Mouse (Mus musculus): Measurements from ENCODE around the gene Cnn2.

Gene Cnn2

GRCm38 (mm10) chr10:79987771-79988505 lies 446 bp upstream of the Cnn2 start:
- in situ Hi-C loops (cut with MboI; ENCODE audit: low sequenced_read_pairs): loop anchor here (10.0 kb wide), 1 partner anchor 157 kb away; the partner anchor contains the start of genes Cbarp and Midn

GRCm38 (mm10) chr10:79989272-79989786 lies 945 bp downstream of the Cnn2 start:
- in situ Hi-C loops (cut with MboI; ENCODE audit: low sequenced_read_pairs): loop anchor here (10.0 kb wide), 1 partner anchor 155 kb away; the partner anchor contains the start of genes Cbarp and Midn

- in situ Hi-C loops (cut with MboI; ENCODE audit: low sequenced_read_pairs): loop anchor here (10.0 kb wide), 1 partner anchor 155 kb away; the partner anchor contains the start of genes Cbarp and Midn
Observed at GRCm38 (mm10) chr10:79989870-79990269, 1.5 kb downstream of the Cnn2 start.

GRCm38 (mm10) chr10:79991099-79991498 lies 2.7 kb downstream of the Cnn2 start:
- in situ Hi-C loops (cut with MboI; ENCODE audit: low sequenced_read_pairs): no loop called here

- in situ Hi-C loops (cut with MboI; ENCODE audit: low sequenced_read_pairs): no loop called here
Observed at GRCm38 (mm10) chr10:79991548-79991947, 3.2 kb downstream of the Cnn2 start.

GRCm38 (mm10) chr10:79994397-79995115 lies 6.2 kb downstream of the Cnn2 start:
- in situ Hi-C loops (cut with MboI; ENCODE audit: low sequenced_read_pairs): no loop called here

- in situ Hi-C loops (cut with MboI; ENCODE audit: low sequenced_read_pairs): no loop called here
Observed at GRCm38 (mm10) chr10:79995636-79996035, 7.3 kb downstream of the Cnn2 start.

- in situ Hi-C loops (cut with MboI; ENCODE audit: low sequenced_read_pairs): no loop called here
Observed at GRCm38 (mm10) chr10:79996272-79997033, 8.1 kb downstream of the Cnn2 start, which contains the start of gene Abca7. Gene Abca7 (plus strand): TSS chr10:79996494.

GRCm38 (mm10) chr10:79997034-79997760 lies 8.8 kb downstream of the Cnn2 start:
- in situ Hi-C loops (cut with MboI; ENCODE audit: low sequenced_read_pairs): no loop called here

- in situ Hi-C loops (cut with MboI; ENCODE audit: low sequenced_read_pairs): no loop called here
Observed at GRCm38 (mm10) chr10:79997819-79998218, 9.4 kb downstream of the Cnn2 start.

GRCm38 (mm10) chr10:80001945-80002344 lies 13.6 kb downstream of the Cnn2 start:
- in situ Hi-C loops (cut with MboI; ENCODE audit: low sequenced_read_pairs): no loop called here

- in situ Hi-C loops (cut with MboI; ENCODE audit: low sequenced_read_pairs): no loop called here
Observed at GRCm38 (mm10) chr10:80002829-80003228, 14.4 kb downstream of the Cnn2 start.

- in situ Hi-C loops (cut with MboI; ENCODE audit: low sequenced_read_pairs): no loop called here
Observed at GRCm38 (mm10) chr10:80003374-80004232, 15.2 kb downstream of the Cnn2 start.

- in situ Hi-C loops (cut with MboI; ENCODE audit: low sequenced_read_pairs): no loop called here
Observed at GRCm38 (mm10) chr10:80004233-80004705, 15.9 kb downstream of the Cnn2 start.

GRCm38 (mm10) chr10:80011740-80012139 lies 23.4 kb downstream of the Cnn2 start:
- in situ Hi-C loops (cut with MboI; ENCODE audit: low sequenced_read_pairs): no loop called here

GRCm38 (mm10) chr10:80013609-80014008 lies 25.2 kb downstream of the Cnn2 start:
- in situ Hi-C loops (cut with MboI; ENCODE audit: low sequenced_read_pairs): no loop called here

- in situ Hi-C loops (cut with MboI; ENCODE audit: low sequenced_read_pairs): no loop called here
Observed at GRCm38 (mm10) chr10:80014484-80015290, 26.3 kb downstream of the Cnn2 start.

GRCm38 (mm10) chr10:80015583-80015982 lies 27.2 kb downstream of the Cnn2 start:
- in situ Hi-C loops (cut with MboI; ENCODE audit: low sequenced_read_pairs): no loop called here

Data from CH12F3 (cell line).